Mouse (Mus musculus): ENCODE data around the gene Dlec1.

DNA sequence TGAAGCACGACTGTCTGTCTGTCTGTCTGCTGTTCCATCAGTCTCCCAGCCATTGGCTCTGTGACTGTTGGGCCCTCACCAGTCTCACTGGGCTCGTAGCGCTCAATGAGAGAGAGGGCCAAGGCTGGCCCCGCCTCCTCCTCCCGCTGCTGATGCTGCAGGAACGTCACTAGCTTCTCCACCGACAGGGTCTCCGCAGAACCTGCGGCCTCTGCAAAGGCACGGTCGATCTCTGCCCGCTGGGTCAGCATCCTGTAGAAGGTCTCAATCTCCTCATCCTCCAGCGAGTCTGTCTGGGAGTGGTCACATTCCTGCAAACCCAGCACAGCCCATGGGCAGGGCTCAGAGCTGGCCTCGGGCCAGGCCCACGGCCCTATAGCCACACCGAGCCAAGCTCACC, 26.6 kb upstream of the Dlec1 start:
- no peak for TF ChIP-seq CTCF (IDR thresholded peaks at IDR 0.05; ENCODE audit: extremely low read depth, insufficient read depth, low read length)
- TF ChIP-seq POLR2A (IDR thresholded peaks at IDR 0.05; ENCODE audit: extremely low read depth, insufficient read depth, low read length), result no peak
